Mouse (Mus musculus) gonadal fat pad, adult 2 months (tissue): ENCODE data around the gene Nme2. TPM values are rescaled to one million over a fixed set of nuclear protein-coding genes. Genes with fewer than 3 reads are reported as not detected.
"Not testable (repeated sequence)": the region's sequence is repeated elsewhere in the genome, so short reads cannot be mapped to it uniquely, and the experiment has no call there.

ENCODE experiments used
- DNase-seq: peaks from one replicate; pipeline ENCODE4 v3.0.0-alpha.2; 2012; ENCODE audit warnings: low read depth
- polyA plus RNA-seq: library from polyadenylated mRNA; depleted of rRNA; stranded (reverse); fragments of >200 nt; gene quantifications from 2 replicates; pipeline ENCODE4 v1.2.3, GENCODE M21; 2012

Nme2 gene
- polyA plus RNA-seq, 1 experiment = 256 TPM

- DNase-seq = no peak
Measured at GRCm38 (mm10) chr11:93967381-93967780, 11.3 kb upstream of the Nme2 start.

- DNase-seq = no peak
Measured at GRCm38 (mm10) chr11:93965391-93965790, 9.3 kb upstream of the Nme2 start.

- DNase-seq = no peak
Measured at GRCm38 (mm10) chr11:93963013-93963412, 7.0 kb upstream of the Nme2 start.

- no peak for DNase-seq
Measured at GRCm38 (mm10) chr11:93961482-93961881, 5.4 kb upstream of the Nme2 start.

GRCm38 (mm10) chr11:93957746-93958145 lies 1.7 kb upstream of the Nme2 start:
- DNase-seq = no peak

GRCm38 (mm10) chr11:93957031-93957555 lies 1.0 kb upstream of the Nme2 start:
- no peak for DNase-seq

GRCm38 (mm10) chr11:93955256-93956150 lies 556 bp downstream of the Nme2 start:
- no peak for DNase-seq

GRCm38 (mm10) chr11:93954738-93955255 lies 1.3 kb downstream of the Nme2 start:
- DNase-seq = no peak

GRCm38 (mm10) chr11:93952376-93952775 lies 3.7 kb downstream of the Nme2 start:
- no peak for DNase-seq

GRCm38 (mm10) chr11:93950045-93950444 lies 6.0 kb downstream of the Nme2 start:
- DNase-seq = no peak

- DNase-seq = no peak
Measured at GRCm38 (mm10) chr11:93948887-93949567, 7.0 kb downstream of the Nme2 start.

GRCm38 (mm10) chr11:93944986-93945385 lies 11.1 kb downstream of the Nme2 start:
- no peak for DNase-seq

- no peak for DNase-seq
Measured at GRCm38 (mm10) chr11:93940906-93941305, 15.2 kb downstream of the Nme2 start.

- no peak for DNase-seq
Measured at GRCm38 (mm10) chr11:93929106-93929505, 27.0 kb downstream of the Nme2 start.

GRCm38 (mm10) chr11:93915019-93915418 lies 41.0 kb downstream of the Nme2 start:
- DNase-seq = not testable (repeated sequence)

GRCm38 (mm10) chr11:93911603-93912002 lies 44.5 kb downstream of the Nme2 start:
- DNase-seq = no peak

GRCm38 (mm10) chr11:93908829-93909228 lies 47.2 kb downstream of the Nme2 start:
- no peak for DNase-seq

- DNase-seq = no peak
Measured at GRCm38 (mm10) chr11:93907839-93908238, 48.2 kb downstream of the Nme2 start.

- DNase-seq = no peak
Measured at GRCm38 (mm10) chr11:93906834-93907233, 49.2 kb downstream of the Nme2 start.
